Mouse (Mus musculus) heart, adult 2 months (tissue): ENCODE data around the gene Brwd1.

Source experiments
- CTCF ChIP-seq: fragments of 200-600 bp; IDR thresholded peaks from 2 replicates; pipeline ENCODE4 v1.8.1; 2022; ENCODE audit warnings: antibody characterized with exemption, mild to moderate bottlenecking, moderate library complexity
- EP300 ChIP-seq: fragments of 200-500 bp; IDR thresholded peaks from 2 replicates; pipeline ENCODE4 v1.6.1; 2011; ENCODE audit warnings: low read depth, low read length, control low read depth; ENCODE audit not compliant: insufficient read depth
- POLR2A ChIP-seq: fragments of 200-500 bp; IDR thresholded peaks from 2 replicates; pipeline ENCODE4 v1.6.1; 2011; ENCODE audit warnings: mild to moderate bottlenecking, low read depth, low read length, control low read depth; ENCODE audit not compliant: insufficient read depth

DNA sequence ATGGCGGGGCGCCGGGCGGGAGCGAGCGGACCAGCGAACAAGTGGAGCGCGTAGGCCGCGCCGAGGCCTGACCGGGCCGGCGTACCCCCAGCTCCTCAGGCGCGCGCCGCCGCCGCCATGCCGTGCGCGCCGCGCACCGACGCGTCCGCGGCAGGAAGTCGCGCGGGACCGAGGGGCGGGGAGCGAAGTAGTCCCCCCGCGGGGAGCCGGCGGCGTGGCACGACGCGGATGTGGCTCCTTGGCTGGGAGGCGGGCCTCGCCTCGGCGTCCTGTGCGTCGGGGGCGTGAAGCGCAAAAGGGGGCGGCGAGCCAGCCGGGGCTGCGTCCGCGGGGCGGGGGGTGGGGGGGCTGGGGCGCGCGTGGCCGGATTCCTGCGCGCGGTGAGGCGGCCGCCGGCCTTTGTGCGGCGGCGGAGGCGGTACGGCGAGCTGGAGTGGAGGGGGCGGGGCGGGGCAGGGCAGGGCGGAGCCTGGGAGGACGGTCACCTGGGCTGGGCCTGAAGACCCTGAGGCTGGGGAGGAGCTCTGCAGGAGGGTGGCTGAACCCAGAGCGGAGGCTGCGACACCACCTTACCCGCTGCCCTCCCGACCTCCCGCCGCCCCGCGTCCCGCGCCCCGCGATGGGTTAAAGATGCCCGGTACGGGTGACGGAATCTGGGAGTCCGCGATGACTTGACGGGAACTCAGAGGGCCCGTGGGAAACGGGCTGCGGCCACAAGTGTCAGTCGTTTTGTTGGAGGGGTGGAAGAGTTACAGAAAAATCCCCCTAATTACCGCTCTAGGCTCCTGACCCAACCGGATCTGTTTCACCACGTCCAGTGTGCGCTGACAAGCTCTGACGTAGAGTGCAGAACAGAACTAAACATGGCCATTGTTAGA, at the start of gene Brwd1:
- TF ChIP-seq EP300 = 0 out of 2 replicates have a peak, but pooled peaks have one; percentile 4
- no peak for TF ChIP-seq CTCF
- TF ChIP-seq POLR2A = peak; percentile 89
